Mouse (Mus musculus): ENCODE measurements around the gene 9530003J23Rik.

- TF ChIP-seq CTCF (IDR thresholded peaks at IDR 0.05; ENCODE audit: low read depth) (no peak), EP300 (optimal IDR thresholded peaks at IDR 0.05) (no peak)
Measured at GRCm38 (mm10) chr10:117195005-117195404, 43.5 kb downstream of the 9530003J23Rik start.

All from stomach, postnatal 0 days (tissue).